Mouse (Mus musculus) layer of hippocampus, postnatal 14 days (tissue): ENCODE measurements around the gene Zfp654. TPM values are rescaled to one million over a fixed set of nuclear protein-coding genes. Genes with fewer than 3 reads are reported as not detected.
"Not testable (repeated sequence)": the region's sequence is repeated elsewhere in the genome, so short reads cannot be mapped to it uniquely, and the experiment has no call there.

ENCODE experiments used
- DNase-seq, 2 experiments: peaks; one replicate each; pipeline ENCODE4 v3.0.0; 2021 to 2022; ENCODE audit warnings: low spot score in 2 of 2, mixed read lengths in 1 of 2
- long read RNA-seq, 2 experiments: library from polyadenylated mRNA; stranded (forward); transcript quantifications; one replicate each; pipeline ENCODE4 v2.0.0; 2021
- total RNA-seq, 2 experiments: library from RNA; stranded (reverse); gene quantifications; 2 replicates each; pipeline ENCODE4 v1.2.3; 2021

Zfp654 gene
- 10 to 100 TPM; 12.9 TPM for total RNA-seq
- long read RNA-seq, experiment 1, full-length matches to known transcripts, result 5 of 9 reads
- long read RNA-seq, experiment 1, partial matches to known transcripts, result 3 of 9 reads
- long read RNA-seq, experiment 1, other reads (novel, unspliced or antisense), result 1 of 9 reads
- long read RNA-seq, experiment 2, full-length matches to known transcripts, result 8 of 12 reads
- long read RNA-seq, experiment 2, partial matches to known transcripts, result 4 of 12 reads
- long read RNA-seq, experiment 2, other reads (novel, unspliced or antisense), result 0 of 12 reads

DNA sequence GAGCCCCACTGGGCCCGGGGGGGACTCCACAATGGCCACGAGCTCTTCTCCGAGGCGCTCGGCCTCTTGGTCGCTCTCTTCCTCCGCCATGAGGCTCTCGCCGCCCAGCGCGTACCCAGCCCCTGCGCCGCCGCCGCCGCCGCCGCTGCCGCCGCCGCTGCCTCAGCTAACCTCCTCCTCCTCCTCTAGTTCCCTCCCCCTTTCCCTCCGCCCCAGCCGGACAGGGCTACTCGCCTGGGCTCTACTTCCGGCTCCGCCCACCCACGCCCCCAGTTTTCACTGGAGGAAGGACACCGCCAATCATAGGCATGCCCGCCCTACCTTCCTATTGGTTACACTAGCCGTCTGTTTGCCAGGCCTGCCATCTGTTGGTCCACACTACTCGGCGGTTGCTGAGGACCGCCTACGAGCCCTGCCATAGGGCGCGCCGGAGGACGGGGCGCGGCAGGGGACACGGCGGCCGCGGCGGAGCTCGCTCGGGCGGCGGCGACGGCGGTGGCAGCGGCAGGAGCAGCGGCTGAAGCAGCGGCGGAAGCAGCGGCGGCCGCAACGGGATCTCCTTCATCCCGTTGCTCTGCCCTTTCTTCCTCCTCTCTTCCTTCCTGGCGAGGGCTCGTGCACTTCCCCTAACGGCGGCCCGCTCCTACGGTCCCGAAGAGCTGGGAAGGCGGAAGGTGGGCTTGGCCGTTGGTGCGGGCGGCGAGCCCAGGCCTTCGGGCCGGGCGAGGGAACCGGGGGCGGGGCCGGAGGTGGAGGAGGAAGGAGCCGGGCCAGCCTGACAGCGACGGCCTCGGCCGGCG, at the start of gene Zfp654, which contains the start of gene Cggbp1:
Zfp654 (minus strand) TSS at position 90 of the 800 bp plus-strand sequence.
Cggbp1 (plus strand) TSS at position 434 of the 800 bp plus-strand sequence.
- peak; percentile 100 for DNase-seq

DNA sequence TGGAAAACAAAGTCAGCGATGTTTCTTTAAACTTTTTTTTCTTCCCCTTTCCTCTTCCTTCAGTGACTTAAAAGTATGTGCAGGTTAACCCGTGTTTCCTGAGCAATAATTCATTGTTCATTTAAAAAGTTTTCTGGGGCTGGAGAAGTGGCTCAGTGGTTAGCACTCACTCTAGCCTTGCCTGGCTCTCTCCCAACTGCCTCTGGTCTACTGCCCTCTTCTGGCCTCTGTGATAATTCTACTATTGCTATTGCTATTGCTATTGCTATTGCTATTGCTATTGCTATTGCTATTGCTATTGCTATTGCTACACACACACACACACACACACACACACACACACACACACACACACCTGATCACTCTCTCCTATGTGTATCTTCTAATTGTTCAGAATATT, 47.6 kb upstream of the Zfp654 start:
- DNase-seq, result no peak

DNA sequence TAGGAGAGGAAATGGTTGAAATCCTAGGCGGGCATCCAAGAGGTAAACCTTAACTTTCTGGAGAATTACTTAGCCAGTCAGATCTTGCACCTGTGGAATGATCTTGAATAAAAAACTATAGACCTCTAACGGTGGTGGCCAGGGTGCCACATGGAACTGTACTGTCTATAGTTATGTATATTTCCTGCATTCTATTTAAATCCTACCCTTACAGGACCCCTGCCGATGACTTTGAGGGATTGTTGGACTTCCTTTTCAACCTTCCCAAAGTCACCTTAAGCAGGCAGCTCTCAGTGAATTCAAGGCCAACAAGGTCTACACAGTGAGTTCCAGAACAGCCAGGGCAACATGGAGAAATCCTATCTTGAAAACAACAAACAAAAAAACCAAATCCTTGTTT, 38.0 kb upstream of the Zfp654 start:
- no peak for DNase-seq

DNA sequence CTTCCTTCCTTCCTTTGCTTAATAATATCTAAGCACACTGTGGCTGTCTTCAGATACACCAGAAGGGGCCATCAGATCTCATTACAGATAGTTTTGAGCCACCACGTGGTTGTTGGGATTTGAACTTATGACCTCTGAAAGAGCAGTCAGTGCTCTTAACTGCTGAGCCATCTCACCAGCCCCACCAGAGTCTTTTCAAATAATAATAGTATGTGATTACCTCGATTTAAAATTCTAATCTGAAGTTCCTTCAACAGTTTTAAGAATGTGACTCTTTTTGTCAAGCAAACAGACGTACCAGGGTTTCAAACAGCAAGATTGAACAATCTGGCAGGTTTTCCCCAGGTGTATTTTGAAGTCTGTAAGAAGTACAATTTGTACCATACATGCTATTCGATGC, 34.1 kb upstream of the Zfp654 start:
- DNase-seq, result no peak

DNA sequence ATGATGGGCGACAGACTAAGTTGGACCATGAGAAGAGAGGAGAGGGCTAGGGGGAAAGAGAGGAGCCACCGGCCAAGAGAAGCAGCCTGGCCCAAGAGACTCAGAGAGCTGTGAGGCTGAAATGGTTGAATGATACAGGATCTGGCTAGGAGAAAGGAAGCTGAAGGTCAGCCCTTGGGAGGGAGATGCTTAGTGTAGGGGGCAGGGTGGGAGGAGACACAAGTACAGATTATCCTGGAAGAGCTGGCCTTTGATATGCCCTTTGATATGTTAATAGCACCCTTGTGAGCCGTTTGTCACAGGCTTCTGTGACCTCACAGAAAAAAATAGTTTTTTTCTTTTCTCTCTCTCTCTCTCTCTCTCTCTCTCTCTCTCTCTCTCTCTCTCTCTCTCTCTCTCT, 33.7 kb upstream of the Zfp654 start:
- no peak for DNase-seq

DNA sequence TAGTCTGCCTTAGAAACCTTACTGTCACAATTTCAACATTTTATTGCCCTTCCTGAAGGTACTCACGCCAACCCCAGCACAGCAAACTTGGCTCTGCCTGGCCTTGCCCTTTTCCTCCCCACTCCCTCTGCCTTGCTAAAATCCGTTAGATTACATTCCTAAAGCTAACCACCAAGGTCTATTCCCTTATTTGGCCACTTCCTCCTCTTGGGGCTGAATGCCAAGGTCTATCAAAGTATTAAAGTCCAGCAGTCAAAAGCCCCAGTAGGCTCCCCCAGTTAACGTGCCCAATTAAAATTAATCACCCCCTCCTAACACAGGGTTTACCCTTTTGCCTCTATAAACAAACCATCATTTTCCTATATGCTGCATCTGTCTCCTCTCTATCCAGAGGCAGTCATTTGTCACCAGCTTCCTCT, 33.0 kb upstream of the Zfp654 start:
- DNase-seq, result no peak

DNA sequence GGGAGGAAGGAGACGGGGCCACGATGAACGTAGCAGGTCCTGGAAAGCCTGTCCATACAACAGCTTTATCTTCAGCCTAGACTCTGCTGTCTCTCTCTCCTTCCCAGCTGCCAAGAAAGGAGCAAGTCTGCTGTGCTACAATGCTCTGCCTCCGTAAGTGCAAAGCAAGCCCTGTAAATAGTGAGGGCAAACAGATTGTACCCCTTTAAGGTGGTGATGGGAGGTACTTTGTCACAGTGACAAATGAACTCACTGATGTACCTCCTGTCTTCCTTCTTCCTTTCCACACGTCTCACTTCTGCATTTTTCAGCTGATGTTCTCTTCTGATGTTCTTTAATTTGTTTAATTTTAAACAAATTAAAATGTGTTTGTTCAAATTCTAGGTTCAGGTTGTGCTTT, 32.4 kb upstream of the Zfp654 start:
- no peak for DNase-seq

DNA sequence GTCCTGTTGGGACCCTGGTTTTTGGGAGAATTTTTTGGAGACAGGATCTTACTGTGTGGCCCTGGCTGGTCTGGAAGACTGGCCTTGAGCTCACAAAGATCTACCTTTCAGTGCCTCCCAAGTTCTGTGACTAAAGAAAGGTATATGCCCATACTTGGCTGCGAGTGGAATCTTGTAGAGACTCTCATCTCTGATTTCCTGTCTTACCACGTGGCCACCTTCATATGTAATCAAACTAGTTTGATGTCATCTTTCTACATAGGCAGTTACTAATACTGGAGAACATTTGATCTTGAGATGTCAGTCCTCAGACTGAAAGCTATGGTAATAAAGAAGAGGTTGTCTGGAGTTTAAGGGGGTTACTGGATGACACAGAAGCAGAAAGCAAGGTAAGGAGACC, 30.0 kb upstream of the Zfp654 start:
- no peak for DNase-seq

DNA sequence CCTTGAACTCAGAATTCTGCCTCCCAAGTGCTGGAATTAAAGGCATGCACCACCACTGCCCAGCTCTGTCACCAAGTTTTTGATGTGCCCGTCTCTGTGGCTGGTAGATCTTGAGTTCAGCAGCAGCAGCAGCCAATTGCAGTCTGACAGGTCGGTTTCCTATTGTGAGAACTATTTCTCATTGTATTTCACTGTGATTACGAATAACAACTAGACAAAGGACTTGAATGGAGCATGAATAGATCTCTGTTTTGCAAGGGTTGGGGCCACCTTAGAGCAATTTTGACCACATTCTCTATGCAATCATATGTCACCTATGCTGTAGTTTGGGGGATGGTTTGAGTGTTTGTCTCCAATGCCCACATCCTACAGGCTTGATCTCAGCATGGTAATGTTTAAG, 29.5 kb upstream of the Zfp654 start:
- DNase-seq, result no peak

DNA sequence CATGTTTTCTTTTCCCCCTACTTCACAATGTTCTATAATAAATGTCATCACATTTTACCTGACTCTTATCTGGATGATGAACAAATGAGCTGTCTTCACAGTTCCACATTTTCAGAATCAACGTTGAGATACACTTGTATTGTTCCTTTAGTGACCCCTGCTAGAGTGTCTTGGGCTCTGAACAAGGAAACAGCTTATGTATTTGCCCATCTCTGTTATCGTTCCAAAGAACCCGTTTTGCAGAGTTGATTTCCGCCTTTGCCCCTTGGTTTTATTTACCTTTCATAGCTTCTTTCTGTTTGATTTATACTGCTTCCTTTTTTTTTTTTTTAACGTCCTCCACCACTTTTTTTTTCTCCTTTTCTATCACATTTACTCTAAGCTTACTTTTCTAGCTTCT, 28.3 kb upstream of the Zfp654 start:
- no peak for DNase-seq

DNA sequence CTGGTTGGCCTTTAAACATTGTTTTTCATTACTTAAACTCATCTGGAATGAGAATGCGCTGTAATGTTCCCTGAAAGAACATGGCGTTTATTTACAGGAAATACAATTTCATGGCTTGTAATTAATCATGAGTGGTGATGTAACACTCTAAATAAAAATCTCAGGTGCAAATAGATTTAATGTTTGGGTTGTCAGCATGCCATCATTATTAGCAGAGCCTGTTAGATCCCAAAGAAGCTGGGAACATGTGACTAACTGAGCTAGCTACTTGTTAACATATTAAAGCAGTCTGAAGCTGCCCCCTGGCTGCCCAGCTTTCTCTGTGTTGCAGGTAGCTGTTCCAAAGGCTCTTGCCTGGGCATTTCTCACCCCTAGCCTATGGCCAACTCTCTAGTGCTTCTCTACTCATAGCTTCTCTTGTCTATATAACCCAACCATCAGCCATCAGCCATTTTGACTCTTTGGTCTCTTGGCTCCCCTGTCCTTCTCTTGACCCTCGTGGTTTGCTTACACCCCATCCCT, 27.2 kb upstream of the Zfp654 start:
- DNase-seq, result no peak

DNA sequence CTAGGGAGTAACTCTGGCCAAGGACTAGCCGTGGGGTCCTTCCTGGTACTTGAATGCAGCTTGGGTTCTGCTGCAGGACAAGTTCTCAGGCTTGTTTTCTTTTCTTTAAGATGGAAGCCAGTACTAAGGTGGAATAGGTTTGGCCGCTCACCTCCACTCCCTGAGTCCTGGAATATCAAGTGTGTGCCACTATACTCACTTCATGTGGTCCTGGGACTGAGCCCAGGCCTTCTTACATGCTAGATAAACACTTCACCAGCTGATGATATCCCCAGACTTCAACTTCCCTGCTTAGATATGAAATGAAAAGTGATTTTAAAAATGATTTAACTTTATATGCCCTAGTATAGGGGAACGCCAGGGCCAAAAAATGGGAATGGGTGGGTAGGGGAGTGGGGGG, 25.9 kb upstream of the Zfp654 start:
- DNase-seq, result no peak

DNA sequence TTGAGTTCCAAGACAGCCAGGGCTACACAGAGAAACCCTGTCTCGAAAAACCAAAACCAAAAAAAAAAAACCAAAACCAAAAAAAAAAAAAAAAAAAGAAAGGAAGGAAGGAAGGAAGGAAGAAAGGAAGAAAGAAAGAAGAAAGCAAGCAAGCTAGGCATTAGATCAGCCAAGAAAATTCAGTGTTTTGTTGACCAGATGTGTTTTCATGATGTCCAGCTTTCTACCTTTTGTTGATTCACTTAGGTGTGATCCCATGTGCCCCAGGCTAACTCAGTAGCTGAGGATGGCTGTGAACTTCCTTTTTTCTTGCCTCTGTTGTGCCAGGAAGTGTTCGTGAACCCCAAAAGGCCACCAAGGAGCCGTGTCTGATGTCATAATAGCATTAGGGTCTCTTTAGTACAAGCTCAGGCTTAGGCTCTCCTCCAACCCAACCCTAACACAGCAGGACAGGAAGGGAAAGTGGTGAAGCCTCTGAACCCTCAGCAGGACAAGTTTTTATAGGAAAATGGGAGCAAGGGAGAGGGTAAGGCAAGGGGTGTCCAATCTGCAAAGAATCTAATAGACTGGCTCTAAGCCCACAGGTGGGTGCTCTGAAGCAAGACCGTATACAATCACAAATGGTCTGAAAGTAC, 25.3 kb upstream of the Zfp654 start:
- DNase-seq, result no peak

DNA sequence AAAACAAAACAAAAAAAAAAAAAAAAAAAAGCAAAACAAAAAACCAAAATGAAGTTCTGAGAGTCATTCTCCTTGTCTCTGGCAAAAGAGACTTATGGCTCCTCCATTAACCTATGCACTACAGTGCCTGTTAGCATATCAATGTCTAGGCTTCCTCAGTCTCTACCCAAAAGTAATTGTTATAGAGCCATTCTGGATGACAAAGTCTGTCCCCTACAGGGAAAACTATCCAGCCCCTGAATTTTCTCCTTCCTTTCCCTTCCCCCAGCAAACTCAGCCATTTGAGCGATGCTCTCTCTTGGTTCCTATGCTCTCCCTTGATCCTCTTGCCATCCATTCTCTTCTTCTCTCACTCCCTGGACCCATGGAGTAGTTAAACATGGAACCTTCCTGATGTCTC, 24.4 kb upstream of the Zfp654 start:
- no peak for DNase-seq

DNA sequence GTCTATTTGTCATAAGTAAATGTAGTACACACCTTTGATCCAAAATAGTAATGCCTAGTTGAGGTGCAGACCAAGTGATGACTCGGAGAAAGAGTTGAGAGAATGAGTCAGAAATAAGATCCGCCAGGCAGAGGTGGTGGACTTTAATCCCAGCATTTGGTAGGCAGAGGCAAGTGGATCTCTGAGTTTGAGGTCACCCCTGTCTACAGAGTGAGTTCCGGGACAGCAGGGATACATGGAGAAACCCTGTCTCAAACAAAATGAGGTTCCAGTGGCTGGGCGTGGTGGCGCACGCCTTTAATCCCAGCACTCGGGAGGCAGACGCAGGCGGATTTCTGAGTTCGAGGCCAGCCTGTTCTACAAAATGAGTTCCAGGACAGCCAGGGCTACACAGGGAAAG, 23.9 kb upstream of the Zfp654 start:
- no peak for DNase-seq

DNA sequence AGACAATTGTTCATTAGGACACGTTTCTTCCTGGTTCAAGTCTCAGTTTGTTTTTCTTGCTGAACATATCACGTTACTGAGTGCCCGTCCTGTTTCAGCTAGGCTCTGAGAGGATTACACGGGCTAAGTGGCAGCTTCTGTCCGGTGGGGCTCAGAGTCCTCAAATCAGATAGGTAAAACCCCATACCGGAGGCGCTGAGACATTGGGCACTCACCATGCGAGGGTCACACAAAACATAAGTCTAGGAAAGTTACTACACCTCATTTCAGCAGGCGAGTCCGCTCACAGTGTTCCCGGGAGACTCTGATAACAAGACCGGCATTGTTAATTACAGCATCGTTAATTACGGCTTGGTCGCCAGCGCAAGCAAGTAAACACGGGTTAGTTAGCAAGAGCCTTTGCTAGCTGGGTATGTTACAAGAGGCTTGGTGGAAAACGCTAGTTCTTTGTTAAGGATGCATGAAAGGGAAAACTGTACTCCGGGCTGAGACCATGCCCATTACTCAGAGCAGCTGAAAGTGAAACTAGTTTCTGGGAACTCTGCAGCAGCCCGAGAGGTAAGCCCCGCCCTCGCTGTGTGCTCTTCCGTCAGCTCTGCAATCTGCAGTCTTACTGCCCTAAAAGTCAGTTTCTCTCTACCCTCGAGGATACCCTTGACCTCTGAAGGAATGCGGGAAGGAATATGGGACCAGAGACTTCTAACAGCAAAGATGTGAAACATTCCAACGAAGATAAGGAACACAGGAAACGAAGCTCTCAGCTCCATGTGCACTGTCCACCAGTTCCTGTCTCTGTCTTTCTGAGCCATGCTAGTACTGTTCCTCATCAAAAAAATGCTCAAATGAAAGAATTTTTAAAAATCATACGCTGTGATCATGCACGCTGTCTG, 22.2 kb upstream of the Zfp654 start:
- DNase-seq, result peak; percentile 42 to 53

DNA sequence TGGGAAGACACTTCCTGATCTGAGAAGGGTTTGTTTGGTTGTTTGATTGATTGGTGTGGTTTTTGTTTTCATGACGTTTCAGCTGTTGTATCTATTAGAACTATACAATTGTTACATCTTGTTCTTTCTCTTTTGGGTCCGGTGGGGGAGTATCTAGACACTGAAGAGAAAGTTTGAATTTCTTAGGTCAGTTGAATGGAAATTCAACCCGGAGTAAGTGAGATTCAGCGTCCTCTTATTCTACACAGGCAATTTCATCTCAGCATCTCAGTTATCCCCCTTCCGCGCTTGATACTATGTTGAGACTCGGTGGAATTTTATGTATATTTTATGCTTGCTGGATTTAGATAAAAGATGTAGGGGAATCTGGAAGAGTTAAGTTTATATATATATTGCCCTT, 21.4 kb upstream of the Zfp654 start:
- no peak for DNase-seq

DNA sequence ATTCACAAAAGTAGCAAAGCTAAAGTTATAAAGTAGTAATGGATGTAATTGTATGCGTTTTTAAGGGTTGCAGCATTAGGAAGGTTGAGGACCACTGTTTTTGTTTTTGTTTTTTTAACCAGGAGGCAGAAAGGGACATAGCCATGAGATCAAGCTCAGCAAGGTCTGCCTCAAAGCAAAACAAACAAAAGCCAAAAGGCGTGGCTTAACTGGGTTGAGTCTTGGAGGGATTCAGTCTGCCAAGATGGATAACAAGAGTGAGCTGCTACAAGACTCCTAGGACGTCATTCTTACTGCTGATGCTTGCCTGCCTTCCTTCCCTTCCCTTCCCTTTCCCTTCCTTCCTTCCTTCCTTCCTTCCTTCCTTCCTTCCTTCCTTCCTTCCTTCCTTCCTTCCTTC, 20.8 kb upstream of the Zfp654 start:
- no peak for DNase-seq

DNA sequence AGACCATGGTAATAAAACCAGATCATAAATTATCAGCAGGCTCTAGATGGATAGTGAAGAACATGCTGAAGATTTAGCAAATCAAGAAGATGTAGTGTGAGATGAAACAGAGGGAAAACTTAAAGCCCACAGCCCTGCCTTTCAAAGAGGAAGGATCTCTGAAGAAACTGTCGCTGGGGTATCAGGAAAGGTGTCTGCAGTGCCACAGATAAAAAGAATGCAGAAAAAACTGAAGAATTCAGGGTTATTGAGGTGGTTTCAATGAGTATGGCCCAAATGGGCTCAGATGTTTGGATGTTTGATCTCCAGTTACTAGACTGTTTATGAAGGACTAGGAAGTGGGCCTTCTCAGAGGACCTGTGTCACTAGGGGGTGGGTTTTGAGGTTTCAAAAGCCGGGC, 18.2 kb upstream of the Zfp654 start:
- DNase-seq, result no peak

DNA sequence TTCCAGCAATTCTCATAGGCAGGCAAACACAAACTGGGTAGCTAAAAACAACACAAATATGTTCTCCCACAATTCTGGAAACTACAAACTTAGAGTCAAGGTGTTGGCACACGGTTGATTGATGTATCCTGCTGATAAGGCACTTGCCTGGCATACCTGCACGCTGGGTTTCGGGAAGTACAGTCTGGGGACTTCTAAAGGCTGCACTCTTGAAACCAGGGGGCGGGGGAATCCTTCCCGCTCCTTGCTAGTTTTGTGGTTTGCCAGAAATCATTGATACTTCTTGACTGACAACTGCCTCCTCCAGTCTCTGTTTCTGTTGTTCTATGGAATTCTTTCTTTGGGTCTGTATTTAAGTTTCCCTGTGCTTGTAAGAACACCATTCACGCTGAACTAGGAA, 17.2 kb upstream of the Zfp654 start:
- DNase-seq, result no peak

DNA sequence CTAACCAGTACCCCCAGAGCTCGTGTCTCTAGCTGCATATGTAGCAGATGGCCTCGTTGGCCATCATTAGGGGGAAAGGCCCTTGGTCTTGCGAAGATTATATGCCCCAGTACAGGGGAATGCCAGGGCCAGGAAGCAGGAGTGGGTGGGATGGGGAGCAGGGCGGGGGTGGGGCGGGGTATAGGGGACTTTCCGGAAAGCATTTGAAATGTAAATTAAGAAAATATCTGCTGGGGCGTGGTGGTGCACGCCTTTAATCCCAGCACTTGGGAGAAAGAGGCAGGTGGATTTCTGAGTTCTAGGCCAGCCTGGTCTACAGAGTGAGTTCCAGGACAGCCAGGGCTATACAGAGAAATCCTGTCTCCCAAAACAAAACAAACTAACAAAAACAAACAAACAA, 14.4 kb upstream of the Zfp654 start:
- not testable (repeated sequence) for DNase-seq
